In the genomic region with DNA sequence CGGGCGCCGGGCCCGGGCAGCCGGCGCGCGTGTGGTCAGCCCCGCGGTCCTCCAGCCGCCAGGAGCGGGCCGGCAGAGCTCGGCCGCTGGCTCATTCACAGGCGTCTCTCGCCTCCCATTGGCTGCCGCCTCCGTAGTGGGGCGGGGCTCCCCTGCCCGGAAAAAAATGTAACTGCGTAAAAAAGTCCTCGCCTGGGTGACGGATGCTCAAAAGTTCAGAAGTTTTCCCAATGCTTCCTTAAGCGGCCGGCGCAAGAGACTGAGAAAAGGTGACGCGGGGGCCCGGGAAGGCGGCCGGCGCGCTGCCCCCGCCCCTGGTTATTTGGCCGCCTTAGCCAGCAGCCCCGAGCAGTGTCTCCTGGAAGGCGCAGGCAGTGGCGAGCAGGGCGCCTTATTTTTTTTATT, we compare ENCODE assay signal across 8 mouse cellular contexts. TPM values are rescaled to one million over a fixed set of nuclear protein-coding genes. Genes with fewer than 3 reads are reported as not detected.
DNase-seq lines count a peak whose midpoint lies in the region; ATAC-seq lines count a peak whose summit lies in the region.

TSS of gene Foxc1 (plus strand) at position 206 of the 405 bp plus-strand sequence.

- no peaks in the 10 kb centered on the region for H3K9me3 ChIP-seq in forebrain, embryonic 10.5 days
- H3K9me3 ChIP-seq in heart, embryonic 15.5 days (replicated peaks), result no peaks in the 10 kb centered on the region
- H3K9me3 ChIP-seq in lung, embryonic 15.5 days, result no peaks in the 10 kb centered on the region

- peaks cover 15% of the 10 kb centered on the region; the same call in 1 of the 2 replicates for H3K36me3 ChIP-seq in forebrain, embryonic 10.5 days (replicated peaks)
- H3K36me3 ChIP-seq in heart, embryonic 15.5 days, result no peaks in the 10 kb centered on the region
- H3K36me3 ChIP-seq in lung, embryonic 15.5 days, result no peaks in the 10 kb centered on the region

- peaks cover 100% of the 10 kb centered on the region for H3K27me3 ChIP-seq in forebrain, embryonic 10.5 days (ENCODE audit: poor library complexity, severe bottlenecking)
- H3K27me3 ChIP-seq in heart, embryonic 15.5 days, result peaks cover 67% of the 10 kb centered on the region
- H3K27me3 ChIP-seq in lung, embryonic 15.5 days, result peaks cover 92% of the 10 kb centered on the region

- peak within 1 kb of the TSS; percentile 88 for H3K27ac ChIP-seq in forebrain, embryonic 10.5 days
- H3K27ac ChIP-seq in heart, embryonic 15.5 days, result peak within 1 kb of the TSS; percentile 91
- peak within 1 kb of the TSS; percentile 63 for H3K27ac ChIP-seq in lung, embryonic 15.5 days

- peak within 1 kb of the TSS; percentile 76 for H3K9ac ChIP-seq in heart, embryonic 15.5 days
- peak within 1 kb of the TSS; percentile 51 for H3K9ac ChIP-seq in lung, embryonic 15.5 days

- H3K4me3 ChIP-seq in forebrain, embryonic 10.5 days, result peak within 1 kb of the TSS; percentile 64
- peak within 1 kb of the TSS; percentile 65 for H3K4me3 ChIP-seq in heart, embryonic 15.5 days
- peak within 1 kb of the TSS; percentile 58 for H3K4me3 ChIP-seq in lung, embryonic 15.5 days

- under 1% methylated on average over 40 of the region's 40 CpGs for WGBS in forebrain, embryonic 10.5 days
- WGBS in heart, embryonic 15.5 days, result under 1% methylated on average over 38 of the region's 40 CpGs
- under 1% methylated on average over 40 of the region's 40 CpGs for WGBS in lung, embryonic 15.5 days

- H3K4me2 ChIP-seq in heart, embryonic 15.5 days, result peak within 1 kb of the TSS; percentile 96
- H3K4me2 ChIP-seq in lung, embryonic 15.5 days, result peak within 1 kb of the TSS; percentile 100

- peaks cover 66% of the 10 kb centered on the region for H3K4me1 ChIP-seq in forebrain, embryonic 10.5 days
- peaks cover 48% of the 10 kb centered on the region for H3K4me1 ChIP-seq in heart, embryonic 15.5 days (replicated peaks)
- H3K4me1 ChIP-seq in lung, embryonic 15.5 days, result peaks cover 45% of the 10 kb centered on the region

- ATAC-seq in heart, embryonic 15.5 days (replicated peaks; ENCODE audit: insufficient number of reproducible peaks, insufficient read depth, low FRiP score, low read depth), result peak; percentile 91
- ATAC-seq in lung, embryonic 15.5 days (ENCODE audit: borderline replicate concordance, extremely low read depth, low FRiP score, low TSS enrichment), result peak; percentile 89

- peak; percentile 42 for DNase-seq in CD4-positive helper T cell, adult 2 months (ENCODE audit: low read depth, low spot score)
- DNase-seq in adrenal gland, postnatal 10 days, result peak; percentile 94
- DNase-seq in forebrain, embryonic 10.5 days (ENCODE audit: extremely low spot score, low spot score), result peak; percentile 86
- DNase-seq in kidney, postnatal 14 days, result peak; percentile 94
- peak; percentile 70 for DNase-seq in ovary, postnatal 14 days (ENCODE audit: low spot score)
- peak; percentile 89 for DNase-seq in yolk sac, embryonic 10.5 days (ENCODE audit: low spot score)

RNA-seq across cellular contexts. Expression of gene Foxc1, which starts in this region (rescaled TPM):
- total RNA-seq in adrenal gland, postnatal 10 days (2021), result 1 to 10 TPM; 6.7 to 6.9 TPM
- 2.5 and 2.6 TPM in 2 replicates for polyA plus RNA-seq in forebrain, embryonic 10.5 days (2016; fragmentation: Nextera tagmentation; extraction: Ambion mirVana)
- 1.9 and 2.2 TPM in 2 replicates for polyA plus RNA-seq in heart, embryonic 15.5 days (2015; fragmentation: Nextera tagmentation; extraction: Ambion mirVana)
- polyA plus RNA-seq in lung, embryonic 15.5 days (2015; fragmentation: Nextera tagmentation; extraction: Ambion mirVana), result 0.47 and 0.53 TPM in 2 replicates

Comparison
In these comparisons a context has a peak if more than half of its experiments do, and no peak if none do; other contexts are left out.
1. Peak in every context shown above with its lines: DNase-seq, ATAC-seq, H3K4me3 ChIP-seq and H3K27ac ChIP-seq.
2. Peak in ATAC-seq, H3K4me3 ChIP-seq, H3K27ac ChIP-seq, H3K9ac ChIP-seq and H3K4me2 ChIP-seq in lung, embryonic 15.5 days; RNA of the gene not detected or under 1 TPM.
3. DNase-seq: peak in every context shown above with its lines; median percentile 94 in adrenal gland, postnatal 10 days; 94 in kidney, postnatal 14 days; 89 in yolk sac, embryonic 10.5 days; 86 in forebrain, embryonic 10.5 days; 70 in ovary, postnatal 14 days; 42 in CD4-positive helper T cell, adult 2 months.